Mouse (Mus musculus) G1E (cell line): ENCODE measurements at regions not wholly inside any gene's neighbourhood (a gene's known extent, or its start where the extent isn't known, plus 50 kb on each side); places are given as distances from the start of the nearest gene placed in this dataset.

Experiments used
- ATAC-seq: 2 replicates; pipeline ENCODE4 v1.8.0; 2016; ENCODE audit warnings: mild to moderate bottlenecking; ENCODE audit not compliant: insufficient number of reproducible peaks, poor library complexity, low FRiP score, severe bottlenecking; ENCODE audit errors: extremely low read depth
- DNase-seq: peaks from one replicate; pipeline ENCODE4 v3.0.0; 2012; ENCODE audit warnings: low spot score
- H3K27me3 ChIP-seq: 2 replicates; pipeline ENCODE4 v1.6.1; 2012; ENCODE audit warnings: mild to moderate bottlenecking, low read length, inconsistent platforms; ENCODE audit not compliant: insufficient read depth
- H3K36me3 ChIP-seq: replicated peaks from 2 replicates; pipeline ENCODE3; 2012; ENCODE audit warnings: mild to moderate bottlenecking, inconsistent platforms
- H3K4me1 ChIP-seq: 2 replicates; pipeline ENCODE4 v1.6.1; 2012; ENCODE audit warnings: low read depth, low read length, inconsistent platforms, mixed read lengths; ENCODE audit not compliant: insufficient read depth
- H3K4me3 ChIP-seq: 2 replicates; pipeline ENCODE4 v1.5.1; 2012; ENCODE audit warnings: low read depth, mild to moderate bottlenecking, inconsistent platforms, low read length, moderate library complexity, mixed read lengths
- H3K9me3 ChIP-seq: replicated peaks from 2 replicates; pipeline ENCODE4 v1.6.1; 2012; ENCODE audit warnings: inconsistent platforms
- CTCF ChIP-seq: IDR thresholded peaks from 2 replicates; pipeline ENCODE4 v1.5.1; 2012; ENCODE audit warnings: low read depth, low read length, inconsistent platforms, mixed read lengths
- GATA1 ChIP-seq: IDR thresholded peaks from 2 replicates; pipeline ENCODE4 v1.6.1; 2012; ENCODE audit warnings: borderline replicate concordance, low read length, inconsistent platforms, mixed read lengths
- GATA2 ChIP-seq: IDR thresholded peaks from 2 replicates; pipeline ENCODE4 v1.6.1; 2012; ENCODE audit warnings: low read depth, low read length, inconsistent platforms, borderline replicate concordance
- POLR2AphosphoS5 ChIP-seq: IDR thresholded peaks from 2 replicates; pipeline ENCODE4 v1.6.1; 2012; ENCODE audit warnings: low read depth, low read length, inconsistent platforms; ENCODE audit not compliant: insufficient replicate concordance
- TAL1 ChIP-seq: conservative IDR thresholded peaks from 2 replicates; pipeline ENCODE4 v1.6.1; 2012; ENCODE audit warnings: low read depth, low read length, inconsistent platforms, mixed read lengths

- Histone ChIP-seq H3K36me3 (no peaks in the 10 kb centered on the region), H3K4me3 (no peak overlapping the region), H3K27me3 (no peaks in the 10 kb centered on the region), H3K4me1 (no peaks in the 10 kb centered on the region), H3K9me3 (no peaks in the 10 kb centered on the region)
- ATAC-seq = no peak
- TF ChIP-seq POLR2AphosphoS5 = no peak
- no peak for TF ChIP-seq GATA2
- no peak for TF ChIP-seq TAL1
- no peak for TF ChIP-seq GATA1
- no peak for TF ChIP-seq CTCF
- DNase-seq = no peak
These were observed 71.0 kb upstream of the Tab2 start for GRCm38 (mm10) chr10:8027023-8027422.

GRCm38 (mm10) chr10:8023741-8024140 is 67.7 kb upstream of the Tab2 start:
- DNase-seq (no peak), ATAC-seq (no peak)
- no peak for TF ChIP-seq GATA2
- no peak for TF ChIP-seq TAL1
- no peak for TF ChIP-seq CTCF
- TF ChIP-seq GATA1 = no peak
- no peak for TF ChIP-seq POLR2AphosphoS5
- Histone ChIP-seq H3K9me3 (no peaks in the 10 kb centered on the region), H3K4me1 (peaks cover 15% of the 10 kb centered on the region), H3K36me3 (no peaks in the 10 kb centered on the region), H3K27me3 (no peaks in the 10 kb centered on the region), H3K4me3 (no peak overlapping the region)

- no peaks in the 10 kb centered on the region for H3K27me3 ChIP-seq
- H3K4me3 ChIP-seq = no peak overlapping the region
- H3K36me3 ChIP-seq = no peaks in the 10 kb centered on the region
- no peak for TF ChIP-seq POLR2AphosphoS5
- TF ChIP-seq GATA2 = no peak
- no peak for TF ChIP-seq CTCF
- TF ChIP-seq TAL1 = no peak
- TF ChIP-seq GATA1 = no peak
- H3K9me3 ChIP-seq = no peaks in the 10 kb centered on the region
- no peak for DNase-seq
- peaks cover 15% of the 10 kb centered on the region for H3K4me1 ChIP-seq
- ATAC-seq = no peak
These were observed 65.9 kb upstream of the Tab2 start for GRCm38 (mm10) chr10:8021971-8022370.

- Histone ChIP-seq H3K36me3 (no peaks in the 10 kb centered on the region), H3K4me1 (peaks cover 15% of the 10 kb centered on the region), H3K9me3 (no peaks in the 10 kb centered on the region), H3K27me3 (no peaks in the 10 kb centered on the region), H3K4me3 (no peak overlapping the region)
- no peak; the same call in 1 of the 2 replicates for ATAC-seq
- DNase-seq = peak; percentile 3
- no peak for TF ChIP-seq GATA1
- TF ChIP-seq CTCF = no peak
- no peak for TF ChIP-seq GATA2
- TF ChIP-seq TAL1 = no peak
- no peak for TF ChIP-seq POLR2AphosphoS5
These were observed 65.1 kb upstream of the Tab2 start for GRCm38 (mm10) chr10:8020916-8021705.

GRCm38 (mm10) chr10:8020113-8020512 is 64.1 kb upstream of the Tab2 start:
- Histone ChIP-seq H3K27me3 (no peaks in the 10 kb centered on the region), H3K36me3 (no peaks in the 10 kb centered on the region), H3K4me3 (no peak overlapping the region), H3K4me1 (peaks cover 15% of the 10 kb centered on the region), H3K9me3 (no peaks in the 10 kb centered on the region)
- TF ChIP-seq TAL1 (0 out of 2 replicates have a peak, but pooled peaks have one; percentile 23), GATA1 (no peak), CTCF (no peak), POLR2AphosphoS5 (no peak), GATA2 (no peak)
- DNase-seq (no peak), ATAC-seq (peak; percentile 82)

- H3K4me3 ChIP-seq = no peak overlapping the region
- no peaks in the 10 kb centered on the region for H3K27me3 ChIP-seq
- H3K9me3 ChIP-seq = no peaks in the 10 kb centered on the region
- TF ChIP-seq POLR2AphosphoS5 (no peak), CTCF (no peak), TAL1 (no peak)
- DNase-seq = no peak
- no peaks in the 10 kb centered on the region for H3K36me3 ChIP-seq
- peaks cover 15% of the 10 kb centered on the region for H3K4me1 ChIP-seq
- ATAC-seq = no peak
These were observed 62.4 kb upstream of the Tab2 start for GRCm38 (mm10) chr10:8018229-8019026.
